Mouse (Mus musculus) embryonic stem cell, embryonic (primary cell): ENCODE data around the gene Syde2.

Source experiments
- CTCF ChIA-PET, 4 experiments: fragments of 300-600 bp in 2 of 4; fragments of 350-600 bp in 2 of 4; sonication (Branson Sonifier 250); formaldehyde crosslinking; loops; one replicate each; lab custom pipeline; 2022; ENCODE audit warnings: inconsistent platforms in 2 of 4; lab: Charles Lee
- POLR2A ChIA-PET, 4 experiments: fragments of 300-600 bp in 2 of 4; fragments of 350-600 bp in 2 of 4; sonication (Branson Sonifier 250); formaldehyde crosslinking; loops; one replicate each; lab custom pipeline; 2022; ENCODE audit warnings: antibody characterized with exemption in 4 of 4, inconsistent platforms in 1 of 4; lab: Charles Lee

Gene Syde2

GRCm38 (mm10) chr3:145991130-145991529 is 3.5 kb downstream of the Syde2 start:
- POLR2A ChIA-PET = interaction anchor here in 1 of 4 experiments (1.1 kb wide), 1 partner anchor 25 kb away, joined by 4 read pairs; no protein-coding TSS in a partner anchor
- CTCF ChIA-PET = interaction anchor here in 2 of 4 experiments (0.5 to 1.2 kb wide), 3 partner anchors 187 to 1591 kb away, joined by 3 to 5 read pairs (median 3); no protein-coding TSS in a partner anchor

GRCm38 (mm10) chr3:145991976-145992730 is 4.5 kb downstream of the Syde2 start:
- ChIA-PET POLR2A (interaction anchor here in 1 of 4 experiments (0.6 to 1.1 kb wide), 2 partner anchors 24 to 28 kb away, joined by 4 to 6 read pairs; no protein-coding TSS in a partner anchor), CTCF (interaction anchor here in 2 of 4 experiments (0.6 to 1.2 kb wide), 6 partner anchors 38 to 190 kb away, joined by 3 to 12 read pairs (median 4); no protein-coding TSS in a partner anchor)

- ChIA-PET CTCF (interaction anchor here in 2 of 4 experiments (0.6 to 0.7 kb wide), 5 partner anchors 38 to 190 kb away, joined by 3 to 12 read pairs (median 3); no protein-coding TSS in a partner anchor), POLR2A (no interaction called here)
These were observed 5.1 kb downstream of the Syde2 start for GRCm38 (mm10) chr3:145992796-145993195.

GRCm38 (mm10) chr3:145993481-145994201 is 6.0 kb downstream of the Syde2 start:
- ChIA-PET POLR2A (no interaction called here), CTCF (no interaction called here)

- ChIA-PET POLR2A (interaction anchor here in 1 of 4 experiments (1.2 kb wide), 1 partner anchor 12 kb away, joined by 3 read pairs; no protein-coding TSS in a partner anchor), CTCF (interaction anchor here in 1 of 4 experiments (1.1 kb wide), 1 partner anchor 53 kb away, joined by 3 read pairs; no protein-coding TSS in a partner anchor)
These were observed 7.8 kb downstream of the Syde2 start for GRCm38 (mm10) chr3:145995489-145995888.

- CTCF ChIA-PET = interaction anchor here in 1 of 4 experiments (1.1 kb wide), 1 partner anchor 55 kb away, joined by 3 read pairs; no protein-coding TSS in a partner anchor
- POLR2A ChIA-PET = interaction anchor here in 2 of 4 experiments (1.0 to 2.7 kb wide), 6 partner anchors 9 to 32 kb away, joined by 3 to 9 read pairs (median 4); partner anchors contain the start of gene Syde2 (in 1 of the 2)
These were observed 8.9 kb downstream of the Syde2 start for GRCm38 (mm10) chr3:145996539-145996938.

- ChIA-PET POLR2A (interaction anchor here in 3 of 4 experiments (0.7 to 4.0 kb wide), 13 partner anchors 10 to 90 kb away, joined by 3 to 23 read pairs (median 4); partner anchors contain the start of gene Syde2 (in 2 of the 3)), CTCF (interaction anchor here in 2 of 4 experiments (0.8 to 3.5 kb wide), 4 partner anchors 54 to 174 kb away, joined by 3 to 17 read pairs (median 6); partner anchors contain the start of genes 2410004B18Rik (in 1 of the 2) and Wdr63 (in 1 of the 2))
These were observed 16.8 kb downstream of the Syde2 start for GRCm38 (mm10) chr3:146004347-146005051.

GRCm38 (mm10) chr3:146007872-146008271 is 20.2 kb downstream of the Syde2 start:
- ChIA-PET POLR2A (interaction anchor here (0.6 to 1.5 kb wide), 8 partner anchors 12 to 579 kb away, joined by 3 to 9 read pairs (median 3); partner anchors contain the start of gene Ccn1 (in 1 of the 4)), CTCF (interaction anchor here in 2 of 4 experiments (0.7 to 1.2 kb wide), 2 partner anchors 58 to 173 kb away, joined by 3 to 4 read pairs; no protein-coding TSS in a partner anchor)

GRCm38 (mm10) chr3:146009859-146010645 is 22.4 kb downstream of the Syde2 start:
- ChIA-PET POLR2A (interaction anchor here (0.6 to 1.8 kb wide), 12 partner anchors 8 to 93 kb away, joined by 3 to 7 read pairs (median 4); partner anchors contain the start of genes 2410004B18Rik (in 1 of the 4) and Syde2 (in 1 of the 4)), CTCF (interaction anchor here in 2 of 4 experiments (0.6 to 1.7 kb wide), 3 partner anchors 60 to 168 kb away, joined by 3 to 8 read pairs (median 5); no protein-coding TSS in a partner anchor)

GRCm38 (mm10) chr3:146010751-146011150 is 23.1 kb downstream of the Syde2 start:
- POLR2A ChIA-PET = interaction anchor here (0.6 to 1.8 kb wide), 12 partner anchors 9 to 93 kb away, joined by 3 to 7 read pairs (median 4); partner anchors contain the start of genes 2410004B18Rik (in 1 of the 4) and Syde2 (in 1 of the 4)
- CTCF ChIA-PET = interaction anchor here in 2 of 4 experiments (0.6 to 1.7 kb wide), 3 partner anchors 61 to 167 kb away, joined by 3 to 8 read pairs (median 5); no protein-coding TSS in a partner anchor

GRCm38 (mm10) chr3:146011544-146012218 is 24.0 kb downstream of the Syde2 start:
- POLR2A ChIA-PET = interaction anchor here in 2 of 4 experiments (0.6 to 1.7 kb wide), 6 partner anchors 10 to 490 kb away, joined by 3 to 7 read pairs (median 4); no protein-coding TSS in a partner anchor
- CTCF ChIA-PET = interaction anchor here in 3 of 4 experiments (0.5 to 1.8 kb wide), 8 partner anchors 23 to 326 kb away, joined by 3 to 8 read pairs (median 4); no protein-coding TSS in a partner anchor

- POLR2A ChIA-PET = interaction anchor here in 1 of 4 experiments (1.1 to 2.0 kb wide), 2 partner anchors 11 to 14 kb away, joined by 4 to 6 read pairs; no protein-coding TSS in a partner anchor
These were observed 25.8 kb downstream of the Syde2 start for GRCm38 (mm10) chr3:146013490-146013889.

GRCm38 (mm10) chr3:146014321-146014720 is 26.7 kb downstream of the Syde2 start:
- POLR2A ChIA-PET = interaction anchor here in 2 of 4 experiments (0.5 to 2.0 kb wide), 7 partner anchors 10 to 65 kb away, joined by 3 to 6 read pairs (median 4); no protein-coding TSS in a partner anchor
- CTCF ChIA-PET = interaction anchor here in 2 of 4 experiments (0.6 to 1.9 kb wide), 2 partner anchors 163 to 1183 kb away, joined by 5 read pairs; no protein-coding TSS in a partner anchor

More at GRCm38 (mm10) chr3:146013490-146013889, 25.8 kb downstream of the Syde2 start:
- CTCF ChIA-PET = interaction anchor here in 1 of 4 experiments (1.9 kb wide), 1 partner anchor 164 kb away, joined by 5 read pairs; no protein-coding TSS in a partner anchor

- ChIA-PET POLR2A (interaction anchor here in 3 of 4 experiments (0.5 to 1.9 kb wide), 12 partner anchors 8 to 64 kb away, joined by 3 to 12 read pairs (median 4); no protein-coding TSS in a partner anchor), CTCF (interaction anchor here in 1 of 4 experiments (1.7 kb wide), 1 partner anchor 8 kb away, joined by 3 read pairs; no protein-coding TSS in a partner anchor)
These were observed 29.3 kb downstream of the Syde2 start for GRCm38 (mm10) chr3:146016979-146017378.

GRCm38 (mm10) chr3:146017521-146017920 is 29.9 kb downstream of the Syde2 start:
- ChIA-PET CTCF (interaction anchor here in 1 of 4 experiments (1.0 kb wide), 1 partner anchor 67 kb away, joined by 3 read pairs; no protein-coding TSS in a partner anchor), POLR2A (interaction anchor here in 2 of 4 experiments (1.0 to 1.9 kb wide), 7 partner anchors 8 to 65 kb away, joined by 3 to 4 read pairs (median 4); no protein-coding TSS in a partner anchor)
